Mouse (Mus musculus) cerebellum, postnatal 25 days (tissue): Measurements from ENCODE around the gene Inpp5k.
"Not testable (repeated sequence)": the region's sequence is repeated elsewhere in the genome, so short reads cannot be mapped to it uniquely, and the experiment has no call there.

ENCODE experiments used
- DNase-seq, 2 experiments: peaks; one replicate each; pipeline ENCODE4 v3.0.0; 2021; ENCODE audit warnings: mixed read lengths in 2 of 2

Gene Inpp5k

GRCm38 (mm10) chr11:75630645-75631229 is at the start of gene Inpp5k:
Inpp5k (plus strand) TSS chr11:75630988.
- peak; percentile 96 to 97 for DNase-seq

DNA sequence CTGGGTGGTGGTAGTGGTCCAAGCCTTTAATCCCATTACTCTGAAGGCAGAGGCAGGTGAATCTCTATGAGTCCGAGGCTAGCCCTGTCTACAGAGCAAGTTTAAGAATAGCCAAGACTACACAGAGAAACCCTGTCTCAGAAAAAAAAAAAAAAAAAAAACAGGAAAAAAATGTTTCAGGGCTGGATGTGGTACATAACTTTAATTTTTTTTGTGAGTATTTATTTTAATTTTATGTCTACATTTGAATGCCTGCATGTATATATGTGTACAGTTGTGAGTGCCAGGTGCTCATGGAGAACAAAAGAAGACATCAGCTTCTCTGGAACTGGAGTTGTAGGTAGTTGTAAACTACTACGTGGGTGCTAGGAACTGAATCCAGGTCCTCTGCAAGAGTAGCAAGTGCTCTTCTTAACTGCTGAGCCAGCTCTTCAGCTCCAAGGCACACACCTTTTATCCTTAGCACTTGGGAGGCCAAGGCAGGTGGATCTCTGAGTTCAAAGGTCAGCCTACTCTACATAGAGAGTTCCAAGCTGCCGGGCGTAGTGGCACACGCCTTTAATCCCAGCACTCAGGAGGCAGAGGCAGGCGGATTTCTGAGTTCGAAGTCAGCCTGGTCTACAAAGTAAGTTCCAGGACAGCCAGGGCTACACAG is 49.2 kb upstream of the Inpp5k start:
- DNase-seq = no peak

DNA sequence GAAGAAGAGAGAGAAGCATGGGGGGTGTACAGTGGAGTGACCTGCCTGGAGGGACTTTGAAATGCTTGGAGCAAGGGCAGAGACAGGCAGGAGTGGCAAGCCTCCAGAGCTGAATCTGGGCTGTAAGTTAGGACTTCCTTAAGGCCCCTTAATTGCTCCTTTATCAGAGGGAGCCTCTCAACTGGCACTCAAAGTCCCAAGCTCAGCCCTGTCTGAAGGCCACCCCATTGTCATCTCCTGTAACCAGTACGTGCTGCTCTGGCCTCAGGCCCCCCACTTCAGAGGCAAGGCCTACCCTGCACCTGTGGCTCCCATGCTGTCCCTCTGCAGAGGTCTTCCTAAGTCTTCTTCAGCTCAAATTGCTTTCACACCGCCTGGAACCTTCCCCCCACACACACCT is 47.3 kb upstream of the Inpp5k start:
- no peak for DNase-seq

DNA sequence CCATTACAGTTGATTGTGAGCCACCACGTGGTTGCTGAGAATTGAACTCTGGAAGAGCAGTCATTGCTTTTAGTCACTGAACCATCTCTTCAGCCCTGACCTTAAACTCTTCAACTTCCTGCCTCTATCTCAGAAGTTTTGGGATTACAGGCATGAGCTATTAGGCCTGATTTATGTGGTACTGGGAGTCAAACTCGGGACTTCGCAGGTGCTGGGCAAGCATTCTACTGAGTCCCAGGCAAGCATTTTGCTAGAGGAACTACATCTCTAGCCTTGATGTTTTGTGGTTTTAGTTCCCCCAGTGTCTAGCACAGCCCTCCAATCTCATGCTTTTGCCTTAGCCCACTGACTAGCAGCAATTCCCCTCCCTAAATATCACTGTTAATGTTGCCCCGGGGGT is 45.7 kb upstream of the Inpp5k start:
- no peak for DNase-seq

DNA sequence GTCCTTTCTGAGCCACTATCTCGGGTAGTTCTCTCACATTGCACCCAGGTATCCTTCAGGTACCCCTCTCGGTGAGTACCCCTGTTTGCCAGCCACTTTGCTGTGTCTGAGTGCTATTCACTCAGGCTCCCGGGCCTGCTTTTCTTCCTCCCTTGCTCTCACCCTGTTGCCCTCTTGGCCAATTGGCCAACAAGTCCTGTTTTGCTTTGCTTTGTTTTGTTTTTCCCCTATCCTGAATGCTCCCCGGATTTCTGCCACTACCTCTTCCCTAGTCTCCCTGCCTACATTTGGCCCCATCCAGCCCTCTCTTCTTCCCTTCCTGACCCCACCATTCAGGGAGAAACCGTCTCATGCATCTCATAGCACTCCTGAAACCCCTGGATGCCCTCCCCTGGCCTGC is 44.8 kb upstream of the Inpp5k start:
- no peak for DNase-seq

GRCm38 (mm10) chr11:75586963-75587362 is 43.8 kb upstream of the Inpp5k start:
- no peak for DNase-seq

- DNase-seq = peak; percentile 97 to 99
These were observed 43.1 kb upstream of the Inpp5k start, which contains the start of gene Pitpna for GRCm38 (mm10) chr11:75587493-75588284. Pitpna (plus strand) TSS chr11:75588097.

- DNase-seq = peak in 1 of 2 experiments; percentile 49
These were observed 42.4 kb upstream of the Inpp5k start for GRCm38 (mm10) chr11:75588285-75588941.

DNA sequence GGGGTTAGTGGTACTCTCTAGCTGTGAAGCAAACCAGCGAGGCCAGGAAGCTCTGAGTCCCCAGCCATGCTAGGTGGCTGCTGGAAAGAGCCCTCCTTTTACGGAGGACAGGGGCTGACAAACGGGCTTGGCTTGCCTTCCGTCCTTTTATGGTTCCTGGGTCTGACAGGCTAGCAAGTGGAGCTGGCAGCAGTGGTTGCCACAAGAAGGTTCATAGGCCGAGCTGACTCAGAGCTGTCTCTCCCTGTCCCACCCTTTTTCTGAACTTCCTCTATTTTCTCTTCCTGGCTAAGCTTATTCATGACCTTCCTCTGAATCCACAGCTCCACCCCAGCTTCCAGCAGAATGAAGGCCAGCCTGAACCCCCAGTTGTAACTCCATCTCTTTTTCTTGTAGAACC is 38.2 kb upstream of the Inpp5k start:
- DNase-seq = no peak

DNA sequence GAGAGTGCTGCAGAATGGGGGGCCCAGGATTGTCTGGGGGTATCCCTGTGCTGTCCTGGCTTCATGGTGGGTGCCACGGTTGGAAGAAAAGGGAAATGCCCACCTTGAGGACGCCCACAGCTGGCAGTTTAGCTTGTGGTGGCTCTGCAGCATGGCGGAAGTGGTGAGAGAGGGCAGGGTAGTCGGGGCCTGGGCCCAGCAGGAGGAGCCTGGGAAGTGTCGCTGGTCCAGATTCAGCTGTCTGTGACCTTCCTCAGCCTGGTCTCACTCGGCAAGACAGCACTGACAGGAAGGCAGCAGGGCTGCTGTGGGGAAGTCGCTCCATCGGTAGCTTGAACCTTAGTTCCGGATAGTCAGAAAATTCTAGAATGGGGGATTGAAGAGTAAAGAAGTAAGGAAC is 36.4 kb upstream of the Inpp5k start:
- DNase-seq = no peak

- no peak for DNase-seq
These were observed 35.4 kb upstream of the Inpp5k start for GRCm38 (mm10) chr11:75595404-75595803.

DNA sequence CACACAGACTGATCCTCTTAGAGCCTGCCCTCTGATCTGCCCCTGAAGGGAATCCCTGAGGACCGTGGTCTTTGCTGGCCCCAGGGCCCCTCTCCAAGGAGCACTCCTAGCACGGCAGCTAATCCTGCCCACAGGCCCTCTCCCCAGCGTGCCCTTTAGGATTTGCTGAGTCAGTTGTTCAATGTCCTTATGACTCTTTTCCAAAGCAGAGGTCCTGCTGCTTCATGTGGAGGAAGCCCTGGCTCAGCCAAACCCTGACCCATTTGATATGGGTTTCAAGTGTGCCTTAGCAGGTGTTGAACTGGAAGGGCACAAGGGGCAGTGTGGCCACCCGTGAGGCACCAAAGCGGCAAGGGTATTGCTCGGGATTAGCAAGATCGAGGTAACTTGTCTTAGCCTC is 35.0 kb upstream of the Inpp5k start:
- peak in 1 of 2 experiments; percentile 28 for DNase-seq

DNA sequence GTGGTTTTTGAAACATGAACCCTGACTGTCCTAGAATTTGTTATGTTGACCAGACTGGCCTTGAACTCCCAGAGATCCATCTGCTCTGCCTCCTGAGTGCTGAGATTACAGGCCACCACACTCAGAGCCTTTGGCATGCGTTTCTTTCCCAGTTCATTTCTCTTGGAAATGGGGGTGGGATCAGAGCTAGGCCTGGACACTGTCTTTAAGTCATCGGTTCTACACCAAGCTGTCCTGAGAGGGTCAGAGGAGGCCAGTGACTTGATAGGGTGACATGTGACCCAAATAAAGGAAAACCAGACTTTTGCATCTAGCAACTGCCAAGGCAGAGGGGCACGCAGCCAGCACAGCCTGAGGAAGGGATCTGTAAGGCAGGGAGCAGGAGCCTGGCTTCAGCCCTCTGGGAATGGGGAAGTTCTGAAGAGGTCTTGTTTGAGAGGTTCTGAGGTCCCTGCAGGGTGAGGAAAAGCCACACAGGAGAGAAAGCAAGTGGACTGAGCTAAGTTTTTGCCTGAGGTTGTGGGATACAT is 34.0 kb upstream of the Inpp5k start:
- peak; percentile 68 to 76 for DNase-seq

DNA sequence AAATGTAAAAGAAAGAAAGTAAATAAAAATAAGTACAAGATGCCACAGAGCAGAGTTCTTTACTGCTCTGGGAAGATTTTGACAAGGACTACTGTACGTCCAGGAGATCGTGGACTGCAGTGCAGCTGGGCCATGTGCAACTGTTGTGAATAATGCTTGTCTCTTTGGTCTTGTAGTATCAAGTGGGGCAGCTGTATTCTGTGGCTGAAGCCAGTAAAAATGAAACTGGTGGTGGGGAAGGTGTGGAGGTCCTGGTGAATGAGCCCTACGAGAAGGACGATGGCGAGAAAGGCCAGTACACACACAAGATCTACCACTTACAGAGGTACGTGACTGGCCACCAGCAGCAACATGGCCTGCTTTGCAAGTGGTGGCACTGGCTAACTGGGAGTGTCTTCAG is 32.8 kb upstream of the Inpp5k start:
- DNase-seq = no peak

- DNase-seq = not testable (repeated sequence)
These were observed 31.0 kb upstream of the Inpp5k start for GRCm38 (mm10) chr11:75599802-75600201.

DNA sequence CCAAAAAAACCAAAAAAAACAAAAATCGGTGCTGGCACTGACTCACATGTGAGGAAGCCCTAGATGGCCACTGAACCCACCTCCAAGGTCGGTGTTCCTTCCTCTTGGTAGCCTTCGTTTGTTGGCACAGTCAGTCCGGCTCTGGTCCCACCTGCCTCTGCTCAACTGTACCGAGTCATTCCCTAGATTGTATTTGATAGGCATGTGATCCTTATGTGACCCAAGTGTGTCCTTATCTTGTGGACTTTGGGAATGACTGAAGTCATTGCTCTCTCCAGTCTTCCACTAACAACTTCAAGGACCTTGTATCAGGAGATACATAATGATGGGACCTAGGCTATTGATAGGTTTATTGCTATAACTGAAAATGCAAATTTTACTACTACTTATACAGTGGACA is 26.0 kb upstream of the Inpp5k start:
- DNase-seq = no peak

GRCm38 (mm10) chr11:75605318-75605717 is 25.5 kb upstream of the Inpp5k start:
- no peak for DNase-seq

DNA sequence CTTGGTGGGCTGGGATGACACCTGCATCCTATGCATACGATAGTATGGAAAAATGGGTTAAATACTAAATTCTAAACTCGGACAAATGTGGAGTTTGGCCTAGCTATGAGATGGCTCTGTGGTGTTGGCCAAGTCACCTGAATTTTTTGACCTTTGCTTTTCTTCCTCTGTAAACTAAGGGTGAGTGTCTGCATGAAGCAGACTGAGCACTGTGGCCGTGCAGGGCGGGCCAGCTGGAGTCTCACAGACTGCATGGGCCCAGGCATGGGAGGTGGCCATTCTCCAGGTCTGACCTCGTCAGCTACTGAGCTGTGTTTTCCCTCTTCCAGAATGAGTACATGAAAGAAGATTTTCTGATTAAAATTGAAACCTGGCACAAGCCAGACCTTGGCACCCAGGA is 22.0 kb upstream of the Inpp5k start:
- no peak for DNase-seq

DNA sequence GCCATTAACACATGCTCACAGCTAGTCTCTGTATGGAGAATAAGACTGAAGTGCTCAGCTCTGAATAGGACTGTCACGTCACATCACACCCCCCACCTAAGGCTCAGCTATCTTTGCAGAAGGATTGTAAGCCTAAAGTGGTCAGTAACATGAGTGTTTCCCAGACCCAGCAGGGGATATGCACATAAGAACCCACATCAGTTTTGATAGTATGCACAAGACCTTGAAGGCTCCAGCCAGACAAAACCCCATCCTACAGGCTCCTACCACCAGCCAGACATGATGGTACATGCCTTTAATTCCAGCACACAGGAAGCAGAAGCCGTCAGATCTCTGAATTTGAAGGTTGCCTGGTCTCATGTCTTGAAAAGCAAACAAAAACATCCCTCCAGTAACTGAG is 20.8 kb upstream of the Inpp5k start:
- no peak for DNase-seq

DNA sequence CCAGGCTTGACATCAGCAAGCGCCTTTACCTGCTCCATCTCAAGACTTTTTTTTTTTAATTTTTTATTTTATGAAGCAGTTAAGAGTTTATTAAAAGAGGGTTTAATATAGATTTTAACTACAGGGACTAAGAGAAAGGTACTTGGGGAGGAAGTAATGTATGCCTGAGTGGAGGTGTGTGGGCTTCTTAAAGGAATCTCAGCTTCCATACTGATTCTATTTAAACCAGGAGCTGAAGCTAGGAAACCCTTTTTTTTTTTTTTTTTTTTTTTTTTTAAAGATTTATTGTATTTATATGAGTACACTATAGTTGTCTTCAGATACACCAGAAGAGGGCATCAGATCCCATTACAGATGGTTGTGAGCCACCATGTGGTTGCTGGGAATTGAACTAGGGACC is 16.0 kb upstream of the Inpp5k start:
- DNase-seq = no peak

DNA sequence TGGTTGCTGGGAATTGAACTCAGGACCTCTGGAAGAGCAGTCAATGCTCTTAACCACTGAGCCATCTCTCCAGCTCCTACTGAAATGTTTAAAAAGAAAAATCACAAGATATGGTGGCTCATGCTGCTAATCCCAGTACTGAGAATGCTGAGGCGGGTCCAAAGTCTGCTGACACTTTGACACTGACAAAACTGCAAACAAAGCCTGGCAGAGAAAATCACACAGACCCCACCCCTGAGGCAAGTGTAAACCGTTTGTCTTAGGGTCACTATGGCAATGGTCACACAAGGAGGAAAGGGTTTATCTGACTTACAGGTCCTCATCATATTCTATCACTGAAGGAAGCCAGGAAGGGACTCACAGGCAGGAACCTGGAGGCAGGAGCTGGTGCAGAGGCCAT is 15.2 kb upstream of the Inpp5k start:
- DNase-seq = no peak

GRCm38 (mm10) chr11:75619133-75619532 is 11.7 kb upstream of the Inpp5k start:
- DNase-seq = no peak

- DNase-seq = peak; percentile 76 to 84
These were observed 10.5 kb upstream of the Inpp5k start for GRCm38 (mm10) chr11:75620136-75620780.
